Mouse (Mus musculus): ENCODE measurements around the gene Thbs2. TPM values are rescaled to one million over a fixed set of nuclear protein-coding genes. Genes with fewer than 3 reads are reported as not detected.

Gene Thbs2
- polyA plus RNA-seq, 1 experiment from 2014 or later = 2.2 TPM

DNA sequence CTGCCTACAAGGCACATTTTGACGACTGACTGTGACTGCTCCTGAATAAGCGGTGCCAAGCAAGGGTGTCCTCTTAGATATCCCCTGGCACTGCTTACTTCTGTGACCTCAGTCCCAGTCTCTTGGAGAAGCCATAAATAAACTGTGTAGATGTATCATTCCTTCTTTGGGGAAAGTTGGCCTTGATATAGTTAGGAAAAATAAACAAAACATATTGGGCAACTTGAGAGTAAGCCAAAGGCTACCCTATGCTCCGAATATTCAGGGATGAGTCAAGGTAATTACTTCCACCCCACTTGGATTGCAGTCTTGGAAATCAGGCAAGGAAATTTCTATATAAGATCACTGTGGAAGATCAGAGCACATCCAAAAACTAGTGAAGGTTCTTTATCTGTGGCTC, 74.0 kb downstream of the Thbs2 start:
- DNase-seq (ENCODE audit: low spot score) = no peak
- Histone ChIP-seq H3K9ac (ENCODE audit: low read length) (no peak overlapping the region), H3K36me3 (ENCODE audit: control insufficient read depth, insufficient read depth, low read length) (no peaks in the 10 kb centered on the region), H3K4me3 (ENCODE audit: low read depth, low read length) (no peak overlapping the region), H3K4me2 (ENCODE audit: low read depth, severe bottlenecking) (no peak overlapping the region), H3K27ac (replicated peaks; ENCODE audit: low read depth, low read length) (no peak overlapping the region), H3K9me3 (ENCODE audit: control insufficient read depth, low read length) (no peaks in the 10 kb centered on the region), H3K27me3 (ENCODE audit: control insufficient read depth, insufficient read depth, low read length) (no peaks in the 10 kb centered on the region), H3K4me1 (ENCODE audit: control insufficient read depth, insufficient read depth, low read length) (no peaks in the 10 kb centered on the region)
- 83% methylated on average over 3 of the region's 3 CpGs for WGBS
- ATAC-seq (ENCODE audit: insufficient number of reproducible peaks, low FRiP score, low TSS enrichment, low read depth) = no peak

DNA sequence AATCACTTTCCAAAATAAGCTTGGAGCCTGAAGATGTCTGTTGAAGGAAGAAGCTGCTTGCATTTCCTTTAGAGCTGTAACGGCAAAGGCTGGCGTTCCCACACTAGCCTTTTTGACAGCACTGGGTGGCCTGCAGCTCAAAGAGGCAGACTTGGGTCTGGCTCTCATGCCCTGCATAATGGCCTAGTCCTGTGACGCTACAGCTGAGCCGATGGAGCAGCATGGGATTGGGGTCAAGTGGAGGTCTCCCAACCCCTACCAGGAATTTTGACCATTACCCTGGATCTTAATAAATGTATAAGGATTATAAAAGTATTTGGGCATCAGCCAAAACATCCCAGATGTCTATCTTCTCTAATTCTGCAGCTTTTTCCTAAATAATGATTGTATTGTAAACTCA, 75.0 kb downstream of the Thbs2 start:
- no peak overlapping the region for H3K4me2 ChIP-seq (ENCODE audit: low read depth, severe bottlenecking)
- 80% methylated on average over 4 of the region's 4 CpGs for WGBS
- DNase-seq (ENCODE audit: low spot score) (no peak), ATAC-seq (ENCODE audit: insufficient number of reproducible peaks, low FRiP score, low TSS enrichment, low read depth) (no peak)
- H3K27ac ChIP-seq (replicated peaks; ENCODE audit: low read depth, low read length) = no peak overlapping the region
- H3K4me1 ChIP-seq (ENCODE audit: control insufficient read depth, insufficient read depth, low read length) = no peaks in the 10 kb centered on the region
- H3K4me3 ChIP-seq (ENCODE audit: low read depth, low read length) = no peak overlapping the region
- H3K9me3 ChIP-seq (ENCODE audit: control insufficient read depth, low read length) = no peaks in the 10 kb centered on the region
- H3K9ac ChIP-seq (ENCODE audit: low read length) = no peak overlapping the region
- H3K36me3 ChIP-seq (ENCODE audit: control insufficient read depth, insufficient read depth, low read length) = no peaks in the 10 kb centered on the region
- no peaks in the 10 kb centered on the region for H3K27me3 ChIP-seq (ENCODE audit: control insufficient read depth, insufficient read depth, low read length)

Other genes starting within 250 kb of the Thbs2 start
- 3.9 and 4.4 TPM in 2 replicates for gene Wdr27, start 248.9 kb upstream of the Thbs2 start, polyA plus RNA-seq (2014; fragmentation: Nextera tagmentation; extraction: Ambion mirVana)
- gene 1600012H06Rik, start 248.9 kb upstream of the Thbs2 start, polyA plus RNA-seq (2014; fragmentation: Nextera tagmentation; extraction: Ambion mirVana) = 24.1 and 28.8 TPM in 2 replicates